Mouse (Mus musculus) frontal cortex, postnatal 36 days (tissue): ENCODE results near the gene Slc3a2.

Experiments used
- DNase-seq, 2 experiments: peaks; one replicate each; pipeline ENCODE4 v3.0.0; 2022; ENCODE audit warnings: low spot score in 2 of 2

Gene Slc3a2

GRCm38 (mm10) chr19:8662337-8662736 is 60.8 kb downstream of the Slc3a2 start:
- DNase-seq: peak; percentile 86 to 89

GRCm38 (mm10) chr19:8661821-8662307 is 61.3 kb downstream of the Slc3a2 start:
- peak; percentile 88 to 89 for DNase-seq
